Mouse (Mus musculus): ENCODE measurements around the gene Cdh23.

- TF ChIP-seq GATA1 (IDR thresholded peaks at IDR 0.05; ENCODE audit: borderline replicate concordance, low read length) (no peak), FLI1 (IDR thresholded peaks at IDR 0.05; ENCODE audit: low read length) (no peak)
These were observed 254.0 kb downstream of the Cdh23 start for GRCm38 (mm10) chr10:60442321-60442720.
